Mouse (Mus musculus): ENCODE measurements around the gene Hmgb3.

DNA sequence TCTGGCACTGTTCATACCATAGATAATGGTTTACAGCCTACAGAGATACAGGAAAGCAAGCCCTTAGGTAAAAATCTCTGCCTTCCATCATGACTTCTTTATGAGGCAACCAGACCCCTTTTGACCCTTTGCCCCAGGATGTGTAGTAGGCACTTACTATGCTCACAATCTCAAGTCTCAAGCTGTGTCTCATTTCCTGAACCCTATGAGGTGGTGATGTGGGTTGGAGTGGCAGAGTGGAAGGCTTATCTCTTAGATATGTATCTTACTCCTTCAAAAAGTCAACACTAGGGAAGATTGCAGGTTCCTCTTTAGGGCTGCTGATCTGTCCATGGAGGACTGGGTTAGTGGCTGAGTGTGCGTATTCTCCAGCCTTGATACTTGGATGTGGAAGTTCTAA lies 5.1 kb downstream of the Hmgb3 start:
- TF ChIP-seq CTCF (IDR thresholded peaks at IDR 0.05; ENCODE audit: control insufficient read depth, insufficient read depth, low read length) (no peak), POLR2A (IDR thresholded peaks at IDR 0.05; ENCODE audit: borderline replicate concordance, control insufficient read depth, low read depth, low read length) (no peak)
